Mouse (Mus musculus) heart, postnatal 14 days (tissue): ENCODE measurements around the gene Exog. TPM values are rescaled to one million over a fixed set of nuclear protein-coding genes. Genes with fewer than 3 reads are reported as not detected.
A peak's percentile ranks its signal among the peaks of the same experiment; 100 is the strongest.

Source experiments
- DNase-seq, 2 experiments: peaks; one replicate each; pipeline ENCODE4 v3.0.0; 2021 to 2022
- intact Hi-C: fragments of 180-260 bp; cut with DNase I; formaldehyde crosslinking; loops from one replicate; pipeline ENCODE4 v1.15.1; 2025
- long read RNA-seq, 2 experiments: library from polyadenylated mRNA; stranded (forward); transcript quantifications; one replicate each; pipeline ENCODE4 v2.0.0; 2021
- total RNA-seq, 2 experiments: library from RNA; stranded (reverse); gene quantifications; 2 replicates each; pipeline ENCODE4 v1.2.3; 2021

Gene Exog
- total RNA-seq = 1 to 10 TPM; 2.4 to 3.2 TPM
- long read RNA-seq, experiment 1, transcript Exog-201 (6 exons, 3,832 nt) = major isoform, 10 of 10 reads
- long read RNA-seq, experiment 1, partial matches to known transcripts = 0 of 10 reads
- long read RNA-seq, experiment 1, other reads (novel, unspliced or antisense) = 0 of 10 reads
- long read RNA-seq, experiment 2, transcript Exog-201 (6 exons, 3,832 nt) = major isoform, 8 of 13 reads
- long read RNA-seq, experiment 2, partial matches to known transcripts = 1 of 13 reads
- long read RNA-seq, experiment 2, other reads (novel, unspliced or antisense) = 2 of 13 reads

DNA sequence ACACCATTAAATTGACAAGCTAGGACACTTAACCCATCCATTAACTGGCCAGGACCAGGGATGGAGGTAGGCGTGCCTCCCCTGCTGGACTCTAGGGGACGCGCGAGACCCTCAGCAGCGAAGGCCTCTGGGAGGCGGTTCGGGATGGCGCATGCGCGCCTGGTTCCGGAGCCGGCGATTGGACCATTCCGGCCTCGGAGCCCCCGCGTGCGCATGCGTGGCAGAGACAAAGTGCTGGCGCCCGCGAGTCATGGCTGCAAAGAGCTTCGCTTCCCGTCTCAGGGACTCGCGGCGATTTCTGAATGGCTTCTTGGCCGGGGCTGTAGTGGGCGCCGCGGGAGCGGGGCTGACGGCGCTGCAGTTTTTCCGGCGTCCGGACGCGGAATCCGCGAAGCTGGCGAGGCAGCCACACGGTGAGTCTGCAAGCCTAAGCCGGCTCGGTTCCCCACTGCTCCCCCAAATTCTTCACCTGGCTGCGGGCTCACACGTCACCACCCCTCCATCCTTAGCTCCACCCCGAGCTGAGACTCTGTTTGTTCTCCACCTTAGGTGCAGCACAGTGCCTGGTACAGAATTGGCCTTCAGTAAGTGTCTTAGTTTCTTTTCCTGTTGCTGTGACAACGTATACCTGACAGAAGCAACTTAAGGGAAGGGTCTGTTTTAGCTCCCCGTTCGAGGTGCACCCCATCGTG lies at the start of gene Exog:
Gene Exog, plus strand, starts transcription at position 206 of the 692 bp plus-strand sequence.
- intact Hi-C loops = no loop called here
- DNase-seq = peak; percentile 99

DNA sequence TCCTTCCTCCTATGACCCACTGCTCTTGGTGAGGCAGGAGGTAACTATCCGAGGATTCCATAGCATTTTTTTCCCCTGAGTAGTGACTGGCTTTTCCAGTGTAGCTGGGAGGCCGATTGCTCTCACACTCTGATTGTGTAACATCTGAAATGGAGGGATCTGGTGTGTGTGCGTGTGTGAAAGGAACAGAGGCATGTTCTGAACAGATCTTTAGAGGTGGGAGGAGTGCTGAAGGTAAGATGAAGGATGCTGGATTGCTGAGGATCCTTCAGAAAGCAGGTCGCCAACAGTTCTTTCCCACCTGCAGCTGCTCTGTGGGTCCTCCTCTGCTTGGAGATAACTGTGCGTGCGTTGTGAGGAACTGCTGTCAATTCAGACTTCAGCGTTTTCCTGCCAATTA lies 43.4 kb upstream of the Exog start:
- DNase-seq = no peak

DNA sequence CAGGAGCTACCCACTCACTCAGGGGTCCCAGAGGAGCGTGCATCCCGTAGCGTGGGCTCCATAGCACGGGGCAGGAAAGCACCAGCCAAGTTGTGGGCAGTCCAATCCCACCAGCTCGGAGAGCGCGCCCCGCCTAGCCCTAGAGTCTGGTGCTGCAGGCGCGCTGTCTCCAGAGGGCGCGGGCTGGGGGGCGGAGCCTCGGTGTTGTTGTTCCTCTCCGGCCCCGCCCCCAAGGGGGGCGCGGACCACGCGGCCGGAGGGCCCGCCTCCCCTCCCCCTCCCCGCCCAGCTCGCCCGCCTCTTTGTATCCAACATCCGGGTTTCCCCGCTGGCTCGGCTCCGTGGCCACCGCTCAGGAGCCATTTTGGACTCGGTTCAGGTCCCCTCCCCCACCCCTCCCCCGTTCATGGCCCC lies 42.9 kb upstream of the Exog start, which contains the start of gene Acvr2b:
Gene Acvr2b, plus strand, starts transcription at position 318 of the 414 bp plus-strand sequence.
- intact Hi-C loops = loop anchor here (2.0 to 5.0 kb wide), 2 partner anchors 27 to 45 kb away; partner anchors contain the start of gene Xylb
- peak; percentile 96 to 97 for DNase-seq

More for the DNA sequence above, 43.4 kb upstream of the Exog start:
- intact Hi-C loops = loop anchor here (5.0 kb wide), 1 partner anchor 44 kb away; the partner anchor contains the start of gene Xylb

DNA sequence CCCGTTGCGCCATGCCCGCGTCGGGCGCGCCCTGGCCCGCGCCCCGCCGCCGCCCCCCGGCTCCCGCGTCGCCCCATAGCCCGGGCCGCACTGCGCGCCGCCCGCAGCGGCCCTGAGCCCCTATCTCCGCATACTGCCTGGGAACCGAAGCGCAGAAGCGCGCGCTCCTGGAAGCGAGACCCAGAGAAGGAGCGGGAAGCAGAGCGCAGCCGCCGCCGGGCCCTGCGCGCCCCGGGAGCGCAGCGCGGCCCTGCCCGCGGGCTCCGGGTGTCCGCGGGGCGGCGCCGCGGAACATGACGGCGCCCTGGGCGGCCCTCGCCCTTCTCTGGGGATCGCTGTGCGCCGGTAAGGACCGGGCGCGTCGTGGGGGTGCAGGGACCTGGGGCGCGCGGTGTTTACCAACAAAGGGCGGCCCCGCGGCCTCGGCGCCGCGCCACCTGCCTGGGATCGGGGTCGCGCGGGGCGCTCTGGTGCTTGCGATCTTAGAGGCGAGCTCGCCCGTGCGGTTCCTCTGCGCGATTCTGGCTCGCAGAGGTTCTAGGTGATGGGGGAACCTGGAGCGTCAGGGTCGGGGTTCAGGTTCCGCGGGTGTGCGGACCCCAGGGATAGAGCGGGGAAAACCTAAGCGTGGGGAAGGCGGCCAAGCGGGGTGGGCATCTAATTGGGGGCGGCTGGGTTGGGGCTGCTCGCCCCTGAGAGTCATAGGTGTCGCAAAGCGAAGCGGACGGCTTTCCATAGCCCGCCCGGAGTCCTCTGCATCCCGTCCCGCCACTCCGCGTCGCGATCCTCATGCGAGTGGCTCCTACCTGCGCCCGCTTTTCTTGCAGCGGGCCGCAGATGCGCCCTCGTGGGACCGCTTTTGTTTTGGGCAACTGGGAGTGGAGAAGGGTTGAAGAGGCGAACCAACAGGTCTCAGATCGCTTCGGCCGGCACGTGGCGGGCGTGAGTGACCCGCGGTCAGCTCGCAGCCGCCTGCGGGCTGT lies 42.2 kb upstream of the Exog start:
- peak; percentile 39 to 63 for DNase-seq

GRCm38 (mm10) chr9:119403236-119403641 lies 41.5 kb upstream of the Exog start:
- intact Hi-C loops = loop anchor here (2.0 to 5.0 kb wide), 2 partner anchors 26 to 46 kb away; partner anchors contain the start of gene Xylb
- peak; percentile 49 to 53 for DNase-seq

More for the DNA sequence above, 42.2 kb upstream of the Exog start:
- intact Hi-C loops = loop anchor here (2.0 to 5.0 kb wide), 2 partner anchors 26 to 45 kb away; partner anchors contain the start of gene Xylb

DNA sequence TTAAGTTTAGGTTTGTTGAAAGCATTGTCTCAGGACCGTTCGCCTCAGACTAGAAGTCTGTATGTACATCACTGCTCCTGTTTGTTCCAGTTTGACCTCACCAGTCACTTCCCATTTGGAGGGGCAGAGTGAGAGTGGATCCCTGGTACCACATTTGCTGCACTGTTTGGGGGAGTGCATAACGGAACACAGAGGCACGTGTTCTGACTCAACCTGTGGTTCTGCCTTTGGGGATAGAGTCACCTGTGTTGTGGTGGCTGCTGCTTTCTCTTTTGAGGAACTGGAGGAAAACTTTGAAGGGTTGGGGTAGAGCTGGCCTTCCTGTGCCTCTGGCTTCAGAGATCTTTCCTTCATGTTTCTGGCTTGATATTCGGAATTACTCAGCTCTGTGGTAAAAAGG lies 40.7 kb upstream of the Exog start:
- intact Hi-C loops = loop anchor here (5.0 kb wide), 1 partner anchor 47 kb away; the partner anchor contains the start of gene Xylb

GRCm38 (mm10) chr9:119407884-119408283 lies 36.9 kb upstream of the Exog start:
- no peak for DNase-seq
- intact Hi-C loops = no loop called here

More for the DNA sequence above, 40.7 kb upstream of the Exog start:
- no peak for DNase-seq

GRCm38 (mm10) chr9:119408898-119409664 lies 35.7 kb upstream of the Exog start:
- intact Hi-C loops = no loop called here
- DNase-seq = no peak

DNA sequence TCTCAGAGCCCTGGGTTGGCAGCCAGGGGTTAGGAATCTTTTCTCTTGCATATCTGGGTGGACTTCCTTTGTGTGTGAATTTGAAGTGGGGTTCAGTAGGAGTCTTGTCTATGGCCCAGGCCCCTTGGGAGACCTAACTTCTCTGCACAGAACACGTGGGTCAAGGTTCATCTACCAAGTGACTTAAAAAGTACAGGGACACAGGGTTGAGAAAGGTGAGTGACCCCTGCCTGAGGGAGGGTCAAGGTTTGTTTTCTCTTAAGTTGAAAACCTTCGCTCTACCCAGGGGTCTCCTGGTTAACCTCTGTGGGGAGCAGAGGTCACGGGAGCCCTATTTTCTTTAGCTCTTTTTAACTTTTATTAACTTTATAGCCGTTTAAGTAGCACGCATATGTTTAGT lies 34.9 kb upstream of the Exog start:
- DNase-seq = no peak
- intact Hi-C loops = no loop called here

GRCm38 (mm10) chr9:119418025-119418424 lies 26.7 kb upstream of the Exog start:
- intact Hi-C loops = no loop called here
- DNase-seq = no peak

DNA sequence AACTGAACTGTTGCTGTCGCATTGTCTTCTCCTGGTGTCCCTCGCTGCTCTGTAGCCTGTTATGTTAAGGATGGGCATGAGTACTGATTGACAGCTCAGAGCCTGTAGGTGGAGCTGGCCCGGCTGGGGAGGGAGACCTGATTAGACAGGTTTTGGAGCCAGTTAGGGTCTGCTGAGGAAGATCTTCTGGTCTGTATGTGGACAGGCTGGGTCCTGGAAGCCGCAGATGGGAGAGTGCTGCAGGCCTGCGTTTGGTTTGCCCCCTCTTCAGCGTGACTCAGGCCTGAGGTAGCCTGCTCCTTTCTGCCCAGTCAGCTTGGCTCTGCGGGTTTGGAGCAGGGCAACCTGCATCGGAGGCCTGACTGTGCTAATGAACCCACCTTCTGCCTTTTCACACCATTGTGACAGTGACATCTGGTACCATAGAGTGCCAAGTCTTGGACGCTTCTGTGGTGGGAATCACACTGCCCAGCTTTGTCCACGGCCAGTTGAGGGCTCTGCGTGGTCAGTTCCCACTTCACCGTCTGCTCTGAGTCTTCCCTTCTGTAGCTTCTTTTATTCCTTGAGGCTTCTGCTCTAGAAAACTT lies 24.8 kb upstream of the Exog start:
- intact Hi-C loops = no loop called here
- no peak for DNase-seq

GRCm38 (mm10) chr9:119425217-119425975 lies 19.3 kb upstream of the Exog start:
- DNase-seq = peak; percentile 40 to 68
- intact Hi-C loops = loop anchor here (5.0 kb wide), 1 partner anchor 268 kb away; the partner anchor contains the start of genes Acaa1b and Gm47289

DNA sequence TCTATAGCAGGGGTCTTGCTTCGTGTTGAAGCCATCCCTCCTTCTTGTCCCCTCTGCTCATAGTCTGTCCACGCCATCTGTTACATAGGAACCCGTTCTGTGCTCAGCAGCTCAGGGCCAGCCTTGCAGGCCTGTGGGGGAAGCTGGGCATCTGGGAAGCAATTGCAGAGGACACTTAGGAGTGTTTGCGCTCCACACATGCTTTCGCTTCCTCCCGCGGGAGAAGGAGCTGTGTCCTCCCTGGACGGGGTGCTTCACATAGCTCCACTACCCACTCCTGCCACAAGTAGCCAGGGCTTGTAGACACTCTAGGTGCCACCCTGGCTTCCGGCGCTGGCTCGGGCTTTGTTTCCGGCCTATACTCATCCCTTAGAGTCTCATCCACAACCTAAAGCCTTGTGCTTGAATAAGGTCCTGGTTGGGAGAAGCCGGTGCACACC lies 18.7 kb upstream of the Exog start:
- intact Hi-C loops = loop anchor here (5.0 kb wide), 1 partner anchor 269 kb away; the partner anchor contains the start of genes Acaa1b and Gm47289
- no peak for DNase-seq

- no peak for DNase-seq
- intact Hi-C loops = loop anchor here (5.0 kb wide), 1 partner anchor 269 kb away; the partner anchor contains the start of genes Acaa1b and Gm47289
Measured at GRCm38 (mm10) chr9:119426483-119426882, 18.3 kb upstream of the Exog start.

DNA sequence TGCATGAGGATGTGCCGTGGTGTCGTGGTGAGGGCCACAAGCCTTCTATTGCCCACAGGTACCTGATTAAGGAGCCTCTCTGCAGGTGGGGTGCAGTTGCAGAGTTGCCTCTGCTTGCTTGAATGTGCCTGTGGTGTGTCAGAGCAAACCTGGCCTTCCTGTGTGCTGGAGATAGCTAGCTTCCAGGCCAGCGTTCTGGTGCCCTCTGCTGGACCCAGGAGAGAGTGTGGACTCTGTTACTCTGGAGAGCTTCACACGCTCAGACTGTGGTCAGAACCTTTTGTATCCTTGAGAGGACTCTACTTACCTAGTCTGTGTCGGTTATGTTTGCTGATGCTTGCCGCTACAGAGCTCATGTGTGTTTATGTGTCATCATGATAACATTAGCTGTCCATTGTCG lies 14.4 kb upstream of the Exog start:
- intact Hi-C loops = loop anchor here (2.0 kb wide), 1 partner anchor 74 kb away; the partner anchor contains the start of gene Xylb
- DNase-seq = peak; percentile 83 to 88

- intact Hi-C loops = no loop called here
- DNase-seq = no peak
Measured at GRCm38 (mm10) chr9:119435855-119436254, 8.9 kb upstream of the Exog start.

- intact Hi-C loops = no loop called here
Measured at GRCm38 (mm10) chr9:119438065-119438464, 6.7 kb upstream of the Exog start.

GRCm38 (mm10) chr9:119438498-119439000 lies 6.2 kb upstream of the Exog start:
- intact Hi-C loops = no loop called here
- no peak for DNase-seq

More at GRCm38 (mm10) chr9:119438065-119438464, 6.7 kb upstream of the Exog start:
- no peak for DNase-seq
